Mouse (Mus musculus) erythroblast, embryonic 14.5 days (primary cell): ENCODE measurements around the gene Dph1.

Source experiments
- GATA1 ChIP-seq: IDR thresholded peaks from 2 replicates; pipeline ENCODE4 v1.6.1; 2012; ENCODE audit warnings: low read length, inconsistent platforms, mixed read lengths
- TAL1 ChIP-seq: IDR thresholded peaks from 3 replicates; pipeline ENCODE4 v1.6.1; 2012; ENCODE audit warnings: low read length, inconsistent platforms, mixed read lengths

DNA sequence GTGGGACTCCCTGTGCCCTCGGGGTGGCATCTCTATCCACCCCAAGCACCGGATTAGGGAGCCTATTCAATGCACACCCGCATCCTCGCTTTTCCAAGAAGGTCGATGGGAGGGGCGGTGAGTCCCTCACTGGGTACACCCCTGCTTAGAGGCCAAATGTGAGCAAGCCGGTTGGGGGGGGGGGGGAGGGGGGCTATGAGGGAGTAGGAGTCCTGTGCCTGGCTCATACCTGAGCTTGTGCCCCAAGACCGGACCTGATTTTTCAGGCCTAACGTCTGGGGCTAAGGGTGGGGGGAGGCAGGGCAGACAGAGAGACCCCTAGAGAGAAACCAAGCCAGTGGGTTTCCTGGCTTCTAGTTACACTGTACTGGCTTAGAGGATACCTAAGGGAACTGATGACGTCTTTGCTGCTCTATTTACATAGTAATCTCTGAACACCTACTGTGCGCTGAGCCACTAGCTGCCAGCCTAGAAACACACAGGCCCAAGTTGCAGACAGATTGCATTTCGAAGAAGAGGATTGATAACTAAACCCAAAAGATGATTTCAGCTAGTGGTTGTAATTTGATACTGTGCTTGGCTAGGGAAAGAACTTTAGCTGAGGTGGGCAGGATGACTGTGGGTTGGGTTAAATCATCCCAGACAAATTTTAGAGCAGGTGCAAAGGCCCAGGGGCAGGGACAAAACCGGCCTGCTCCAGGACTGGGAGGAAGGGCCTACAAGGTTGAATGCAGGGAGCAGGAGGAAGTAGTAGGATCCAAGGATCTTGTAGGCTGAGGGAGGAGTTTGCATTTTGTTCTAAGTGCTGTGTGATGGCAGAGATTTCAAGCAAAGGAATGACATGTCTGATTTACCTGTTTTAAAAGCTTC is 23.3 kb upstream of the Dph1 start:
- TF ChIP-seq GATA1 (no peak), TAL1 (no peak)
